Mouse (Mus musculus) testis, adult 2 months (tissue): ENCODE results near the gene 9330182O14Rik.

Source experiments
- CTCF ChIP-seq: fragments of 200-500 bp; IDR thresholded peaks from 2 replicates; pipeline ENCODE4 v1.5.1; 2012; ENCODE audit warnings: low read depth, mild to moderate bottlenecking, inconsistent platforms, low read length, moderate library complexity; ENCODE audit not compliant: control insufficient read depth, insufficient read depth, insufficient replicate concordance
- POLR2A ChIP-seq: fragments of 200-500 bp; IDR thresholded peaks from 2 replicates; pipeline ENCODE4 v1.6.1; 2012; ENCODE audit warnings: low read depth, mild to moderate bottlenecking, inconsistent platforms, low read length, moderate library complexity; ENCODE audit not compliant: control insufficient read depth

- TF ChIP-seq POLR2A (no peak), CTCF (no peak)
Observed at GRCm38 (mm10) chr15:40124211-40124953, 9.8 kb upstream of the 9330182O14Rik start.
